Mouse (Mus musculus) myocyte (in vitro differentiated cells): ENCODE measurements around the gene Kpna6. TPM values are rescaled to one million over a fixed set of nuclear protein-coding genes. Genes with fewer than 3 reads are reported as not detected.

Source experiments
- H3K27me3 ChIP-seq: one replicate; pipeline ENCODE4 v1.6.1; 2011; ENCODE audit not compliant: control insufficient read depth, insufficient read depth, insufficient read length
- H3K36me3 ChIP-seq: one replicate; pipeline ENCODE4 v1.6.1; 2011; ENCODE audit not compliant: control insufficient read depth, insufficient read depth
- H3K4me2 ChIP-seq: one replicate; pipeline ENCODE4 v1.6.1; 2011; ENCODE audit warnings: low read depth, control low read depth
- H3K4me3 ChIP-seq: one replicate; pipeline ENCODE4 v1.5.1; 2011; ENCODE audit warnings: mild to moderate bottlenecking, control low read depth, moderate library complexity
- H3K79me2 ChIP-seq: one replicate; pipeline ENCODE4 v1.6.1; 2011; ENCODE audit not compliant: control insufficient read depth, insufficient read depth
- H3ac ChIP-seq: one replicate; pipeline ENCODE4 v1.6.1; 2011; ENCODE audit not compliant: control insufficient read depth, insufficient read length
- CEBPB ChIP-seq: IDR thresholded peaks from 2 replicates; pipeline ENCODE4 v1.6.1; 2011; ENCODE audit warnings: mild to moderate bottlenecking, moderate library complexity; ENCODE audit not compliant: poor library complexity, insufficient read depth, severe bottlenecking
- E2F4 ChIP-seq: IDR thresholded peaks from one replicate; pipeline ENCODE4 v1.6.1; 2011; ENCODE audit warnings: mild to moderate bottlenecking, control low read depth, moderate library complexity; ENCODE audit not compliant: insufficient read depth
- MAX ChIP-seq: IDR thresholded peaks from one replicate; pipeline ENCODE4 v1.6.1; 2011; ENCODE audit warnings: low read depth, mild to moderate bottlenecking, control low read depth
- MYOD1 ChIP-seq, 3 experiments: IDR thresholded peaks; one replicate each; pipeline ENCODE4 v1.6.1; 2011; ENCODE audit warnings: control low read depth in 2 of 3, low read depth in 2 of 3, mild to moderate bottlenecking in 2 of 3, moderate library complexity in 1 of 3; ENCODE audit not compliant: insufficient read length in 2 of 3, control insufficient read depth in 1 of 3
- MYOG ChIP-seq, 3 experiments: IDR thresholded peaks; one replicate each; pipeline ENCODE4 v1.6.1; 2011; ENCODE audit warnings: control low read depth in 2 of 3, low read depth in 2 of 3, mild to moderate bottlenecking in 2 of 3; ENCODE audit not compliant: insufficient read length in 2 of 3, control insufficient read depth in 1 of 3, insufficient read depth in 1 of 3
- POLR2A ChIP-seq: IDR thresholded peaks from one replicate; pipeline ENCODE4 v1.6.1; 2011; ENCODE audit warnings: low read depth, mild to moderate bottlenecking, control low read depth, moderate library complexity; ENCODE audit not compliant: insufficient read length
- POLR2AphosphoS2 ChIP-seq: IDR thresholded peaks from one replicate; pipeline ENCODE4 v1.6.1; 2011; ENCODE audit warnings: low read depth, control low read depth; ENCODE audit not compliant: insufficient read length
- REST ChIP-seq: IDR thresholded peaks from one replicate; pipeline ENCODE4 v1.6.1; 2011; ENCODE audit warnings: mild to moderate bottlenecking, control low read depth, moderate library complexity; ENCODE audit not compliant: insufficient read depth, insufficient read length
- SRF ChIP-seq: IDR thresholded peaks from one replicate; pipeline ENCODE4 v1.6.1; 2011; ENCODE audit warnings: low read depth; ENCODE audit not compliant: control insufficient read depth, insufficient read length
- TCF12 ChIP-seq: IDR thresholded peaks from one replicate; pipeline ENCODE4 v1.6.1; 2011; ENCODE audit warnings: mild to moderate bottlenecking, control low read depth; ENCODE audit not compliant: poor library complexity, insufficient read depth, severe bottlenecking
- TCF3 ChIP-seq: IDR thresholded peaks from one replicate; pipeline ENCODE4 v1.6.1; 2011; ENCODE audit warnings: low read depth, control low read depth; ENCODE audit not compliant: insufficient read length
- USF1 ChIP-seq: IDR thresholded peaks from one replicate; pipeline ENCODE4 v1.6.1; 2011; ENCODE audit warnings: low read depth, mild to moderate bottlenecking, control low read depth, moderate library complexity
- polyA plus RNA-seq: library from polyadenylated mRNA; unstranded; fragments of >200 nt; fragmentation: generic; extraction: Trizol; gene quantifications from one replicate; pipeline ENCODE4 v1.2.1, GENCODE M21; 2012; ENCODE audit warnings: missing spikeins

The Kpna6 gene
- polyA plus RNA-seq, 1 experiment = 32.2 TPM

DNA sequence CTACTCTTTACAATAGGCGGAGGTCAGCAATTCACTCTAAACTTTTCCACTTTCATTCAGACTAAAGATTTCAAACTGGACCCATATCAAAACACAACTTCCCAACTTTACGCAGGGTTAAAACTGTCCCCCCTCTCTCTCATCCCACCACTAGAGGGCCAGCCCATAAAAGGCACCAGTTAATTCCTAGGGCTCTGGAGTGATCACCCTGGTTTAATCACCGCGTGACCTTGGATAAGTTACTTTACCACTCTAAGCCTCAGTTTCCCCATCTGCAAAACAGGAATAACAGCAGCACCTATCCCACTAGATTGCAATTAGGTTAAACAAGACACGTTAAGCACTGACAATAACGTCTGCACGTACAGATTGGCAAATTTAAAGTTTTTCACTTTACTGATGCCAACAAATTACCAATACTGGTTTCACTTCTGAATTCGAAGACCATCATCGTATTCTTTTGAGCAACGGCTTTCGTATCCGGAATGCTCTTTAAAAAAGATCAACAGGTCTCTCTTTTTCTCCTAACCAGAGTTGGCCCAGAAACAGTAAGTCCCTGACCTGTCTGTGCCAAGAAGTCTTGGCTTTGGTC lies 980 bp downstream of the Kpna6 start:
- H3K36me3 ChIP-seq = peaks cover 3% of the 10 kb centered on the region
- H3K4me2 ChIP-seq = peak overlapping the region; percentile 80
- TF ChIP-seq USF1 (peak; percentile 53), MAX (no peak), MYOD1 (IDR thresholded peaks at IDR 0.05; ENCODE audit: control insufficient read depth in 1 of 3, insufficient read length in 2 of 3, low read depth in 2 of 3) (no peak), SRF (peak; percentile 66), MYOG (IDR thresholded peaks at IDR 0.05; ENCODE audit: control insufficient read depth in 1 of 3, insufficient read depth in 1 of 3, insufficient read length in 2 of 3, low read depth in 2 of 3) (no peak), REST (no peak), CEBPB (no peak), E2F4 (no peak), POLR2A (no peak), TCF12 (no peak), TCF3 (no peak), POLR2AphosphoS2 (no peak)
- peak overlapping the region; percentile 87 for H3K4me3 ChIP-seq
- peaks cover 49% of the 10 kb centered on the region for H3K79me2 ChIP-seq
- peak overlapping the region; percentile 50 for H3ac ChIP-seq
- no peaks in the 10 kb centered on the region for H3K27me3 ChIP-seq

DNA sequence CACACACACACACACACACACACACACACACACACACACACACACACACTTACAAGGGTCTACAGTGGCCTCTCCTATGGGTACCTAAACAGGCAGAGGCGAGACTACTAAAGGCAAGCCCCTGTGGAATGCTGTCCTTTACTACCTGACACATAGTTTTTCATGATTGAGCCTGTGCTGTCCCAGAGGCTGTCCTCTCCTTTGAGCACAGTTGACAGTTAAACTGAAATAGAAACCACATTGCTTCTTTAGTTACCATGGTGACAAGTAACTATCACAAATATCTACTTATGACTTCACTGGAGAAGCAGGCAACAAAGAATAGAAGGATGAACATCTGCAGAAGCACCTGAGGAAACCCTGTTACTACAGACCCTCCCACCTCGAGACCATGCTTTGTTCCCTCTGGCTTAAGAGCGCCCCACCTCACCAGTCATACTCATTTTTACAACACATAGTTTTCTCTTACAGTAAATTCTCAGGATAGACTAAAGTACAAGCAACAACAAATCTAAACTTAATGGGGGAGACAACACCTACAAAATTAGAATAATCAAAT lies 10.2 kb downstream of the Kpna6 start:
- peaks cover 28% of the 10 kb centered on the region for H3K36me3 ChIP-seq
- H3ac ChIP-seq = no peak overlapping the region
- H3K4me2 ChIP-seq = no peak overlapping the region
- H3K27me3 ChIP-seq = no peaks in the 10 kb centered on the region
- no peak for TF ChIP-seq CEBPB
- TF ChIP-seq POLR2AphosphoS2 = no peak
- TF ChIP-seq POLR2A = no peak
- TF ChIP-seq TCF3 = no peak
- no peak for TF ChIP-seq SRF
- TF ChIP-seq TCF12 = no peak
- no peak for TF ChIP-seq MAX
- TF ChIP-seq E2F4 = no peak
- TF ChIP-seq USF1 = no peak
- H3K4me3 ChIP-seq = no peak overlapping the region
- peaks cover 24% of the 10 kb centered on the region for H3K79me2 ChIP-seq

- peaks cover 31% of the 10 kb centered on the region for H3K36me3 ChIP-seq
Measured at GRCm38 (mm10) chr4:129661584-129661983, 11.0 kb downstream of the Kpna6 start.

GRCm38 (mm10) chr4:129654770-129655169 lies 17.8 kb downstream of the Kpna6 start:
- Histone ChIP-seq H3K4me3 (no peak overlapping the region), H3K4me2 (no peak overlapping the region), H3K36me3 (peaks cover 68% of the 10 kb centered on the region), H3ac (no peak overlapping the region), H3K79me2 (no peaks in the 10 kb centered on the region), H3K27me3 (no peaks in the 10 kb centered on the region)
- TF ChIP-seq CEBPB (no peak), MAX (no peak), MYOG (IDR thresholded peaks at IDR 0.05; ENCODE audit: control insufficient read depth in 1 of 3, insufficient read depth in 1 of 3, insufficient read length in 2 of 3, low read depth in 2 of 3) (no peak), USF1 (no peak), SRF (no peak), REST (no peak), TCF3 (no peak), TCF12 (no peak), E2F4 (no peak), POLR2AphosphoS2 (no peak), POLR2A (no peak), MYOD1 (IDR thresholded peaks at IDR 0.05; ENCODE audit: control insufficient read depth in 1 of 3, insufficient read length in 2 of 3, low read depth in 2 of 3) (no peak)

More at GRCm38 (mm10) chr4:129661584-129661983, 11.0 kb downstream of the Kpna6 start:
- H3K79me2 ChIP-seq = peaks cover 18% of the 10 kb centered on the region
- H3K27me3 ChIP-seq = no peaks in the 10 kb centered on the region
- H3K4me2 ChIP-seq = no peak overlapping the region
- TF ChIP-seq E2F4 (no peak), MYOD1 (IDR thresholded peaks at IDR 0.05; ENCODE audit: control insufficient read depth in 1 of 3, insufficient read length in 2 of 3, low read depth in 2 of 3) (no peak), SRF (no peak), REST (no peak), CEBPB (no peak), POLR2A (no peak), MAX (no peak), TCF12 (no peak)
- no peak overlapping the region for H3K4me3 ChIP-seq
- H3ac ChIP-seq = no peak overlapping the region

- no peaks in the 10 kb centered on the region for H3K27me3 ChIP-seq
- H3K4me2 ChIP-seq = no peak overlapping the region
- no peaks in the 10 kb centered on the region for H3K79me2 ChIP-seq
- no peak for TF ChIP-seq TCF3
- no peak for TF ChIP-seq CEBPB
- no peak for TF ChIP-seq TCF12
- no peak for TF ChIP-seq MYOG (IDR thresholded peaks at IDR 0.05; ENCODE audit: control insufficient read depth in 1 of 3, insufficient read depth in 1 of 3, insufficient read length in 2 of 3, low read depth in 2 of 3)
- TF ChIP-seq POLR2A = no peak
- peaks cover 76% of the 10 kb centered on the region for H3K36me3 ChIP-seq
- H3K4me3 ChIP-seq = no peak overlapping the region
- H3ac ChIP-seq = no peak overlapping the region
Measured at GRCm38 (mm10) chr4:129650359-129650758, 22.2 kb downstream of the Kpna6 start.
